ENCODE assay signal across 18 mouse cellular contexts in genomic region chr3:90101673-90102072, GRCm38 (mm10). TPM values are rescaled to one million over a fixed set of nuclear protein-coding genes. Genes with fewer than 3 reads are reported as not detected.
"Had no signal": no experiment of that assay in that cellular context is flagged by ENCODE, and none has a peak within 500 bp of the region (broad histone marks: within the 10 kb centered on the region; RNA-seq: fewer than 3 reads in every experiment).

No protein-coding gene starts in this region.

- DNase-seq: kidney, adult 8-10 months; kidney, postnatal 10 days; layer of hippocampus, postnatal 36 days; liver, embryonic 13.5 days; lung, adult 2 months; midbrain, embryonic 14.5 days; right cerebral cortex, adult 18-20 months; right cerebral cortex, postnatal 14 days; right cerebral cortex, postnatal 4 days; spleen, adult 18-20 months; thymus, postnatal 25 days had no signal

- H3K4me2 ChIP-seq: kidney, embryonic 15.5 days; liver, embryonic 13.5 days; midbrain, embryonic 11.5 days; neural tube, embryonic 12.5 days; neural tube, embryonic 15.5 days; stomach, embryonic 15.5 days had no signal

- H3K4me3 ChIP-seq: kidney, embryonic 15.5 days; left cerebral cortex, adult 2 months; liver, embryonic 13.5 days; neural tube, embryonic 12.5 days; neural tube, embryonic 15.5 days; stomach, embryonic 15.5 days had no signal

- H3K9ac ChIP-seq: kidney, embryonic 15.5 days; liver, embryonic 13.5 days; neural tube, embryonic 12.5 days; neural tube, embryonic 15.5 days; stomach, embryonic 15.5 days had no signal

- H3K27me3 ChIP-seq: kidney, embryonic 15.5 days; liver, embryonic 13.5 days; neural tube, embryonic 12.5 days; neural tube, embryonic 15.5 days; stomach, embryonic 15.5 days had no signal

- H3K27ac ChIP-seq: kidney, embryonic 15.5 days; left cerebral cortex, adult 2 months; liver, embryonic 13.5 days; neural tube, embryonic 12.5 days; neural tube, embryonic 15.5 days; stomach, embryonic 15.5 days had no signal

- H3K9me3 ChIP-seq: kidney, embryonic 15.5 days; liver, embryonic 13.5 days; neural tube, embryonic 12.5 days; neural tube, embryonic 15.5 days; stomach, embryonic 15.5 days had no signal

- H3K4me1 ChIP-seq: liver, embryonic 13.5 days; neural tube, embryonic 12.5 days; neural tube, embryonic 15.5 days; stomach, embryonic 15.5 days had no signal

RNA-seq across cellular contexts. Expression of gene Nup210l, which starts 2.3 kb away (rescaled TPM):
- total RNA-seq: megakaryocyte-erythroid progenitor cell, adult 5-6 weeks had no signal
